Mouse (Mus musculus): ENCODE measurements around the gene Olfr589.
"Not testable (repeated sequence)": the region's sequence is repeated elsewhere in the genome, so short reads cannot be mapped to it uniquely, and the experiment has no call there.

Gene Olfr589

GRCm38 (mm10) chr7:103156256-103156655, at the start of gene Olfr589:
Gene Olfr589, minus strand, starts transcription at chr7:103156356.
- ATAC-seq (ENCODE audit: insufficient number of reproducible peaks, low FRiP score, low TSS enrichment), result no peak

- not testable (repeated sequence) for ATAC-seq (ENCODE audit: insufficient number of reproducible peaks, low FRiP score, low TSS enrichment)
Observed at GRCm38 (mm10) chr7:103184503-103184902, 28.3 kb upstream of the Olfr589 start, which contains the start of gene Olfr592. Gene Olfr592, plus strand, starts transcription at chr7:103184803.

- ATAC-seq (ENCODE audit: insufficient number of reproducible peaks, low FRiP score, low TSS enrichment), result no peak
Observed at GRCm38 (mm10) chr7:103178240-103178639, 22.1 kb upstream of the Olfr589 start, which contains the start of gene Olfr591. Gene Olfr591, minus strand, starts transcription at chr7:103178340.

- no peak for ATAC-seq (ENCODE audit: insufficient number of reproducible peaks, low FRiP score, low TSS enrichment)
Observed at GRCm38 (mm10) chr7:103169697-103170096, 13.5 kb upstream of the Olfr589 start.

GRCm38 (mm10) chr7:103140579-103140978, 15.6 kb downstream of the Olfr589 start, which contains the start of gene Olfr588-ps1:
Gene Olfr588-ps1, plus strand, starts transcription at chr7:103140879.
- ATAC-seq (ENCODE audit: insufficient number of reproducible peaks, low FRiP score, low TSS enrichment), result no peak

GRCm38 (mm10) chr7:103125538-103125937, 30.6 kb downstream of the Olfr589 start, which contains the start of gene Olfr586:
Gene Olfr586, minus strand, starts transcription at chr7:103125638.
- ATAC-seq (ENCODE audit: insufficient number of reproducible peaks, low FRiP score, low TSS enrichment), result no peak

GRCm38 (mm10) chr7:103119406-103119805, 36.8 kb downstream of the Olfr589 start:
- ATAC-seq (ENCODE audit: insufficient number of reproducible peaks, low FRiP score, low TSS enrichment), result no peak

All from cerebellum, adult (tissue).